Mouse (Mus musculus) MEL (cell line): ENCODE results near the gene Irgm2. TPM values are rescaled to one million over a fixed set of nuclear protein-coding genes. Genes with fewer than 3 reads are reported as not detected.

ENCODE experiments used
- DNase-seq: peaks from one replicate; pipeline ENCODE4 v3.0.0; 2011; ENCODE audit warnings: low read depth, low spot score
- H3K27ac ChIP-seq: 2 replicates; pipeline ENCODE4 v1.5.1; 2012; ENCODE audit warnings: low read depth, mild to moderate bottlenecking, control low read depth, low read length, moderate library complexity; ENCODE audit not compliant: control insufficient read depth
- H3K27me3 ChIP-seq, 2 experiments: fragments of 150-350 bp in 1 of 2; sonication (generic) in 1 of 2; 2 replicates each; pipeline ENCODE4 v1.6.1; 2012; ENCODE audit warnings: low read length in 2 of 2, mild to moderate bottlenecking in 2 of 2, improper control_type of control experiment in 1 of 2, moderate library complexity in 1 of 2; ENCODE audit not compliant: insufficient read depth in 2 of 2, control insufficient read depth in 1 of 2
- H3K36me3 ChIP-seq, 2 experiments: 2 replicates each; pipeline ENCODE4 v1.6.1; 2012 to 2014; ENCODE audit warnings: low read length in 2 of 2, improper control_type of control experiment in 1 of 2, inconsistent platforms in 1 of 2, mild to moderate bottlenecking in 1 of 2; ENCODE audit not compliant: insufficient read depth in 2 of 2, control insufficient read depth in 1 of 2
- H3K4me1 ChIP-seq, 2 experiments: fragments of 150-350 bp in 1 of 2; sonication (generic) in 1 of 2; 2 replicates each; pipeline ENCODE4 v1.6.1; 2012; ENCODE audit warnings: low read length in 2 of 2, improper control_type of control experiment in 1 of 2, mild to moderate bottlenecking in 1 of 2; ENCODE audit not compliant: insufficient read depth in 2 of 2, control insufficient read depth in 1 of 2
- H3K4me3 ChIP-seq, 2 experiments: fragments of 150-350 bp in 1 of 2; sonication (generic) in 1 of 2; 2 replicates each; pipeline ENCODE4 v1.5.1; 2012; ENCODE audit warnings: low read depth in 2 of 2, low read length in 2 of 2, mild to moderate bottlenecking in 2 of 2, moderate library complexity in 2 of 2, control low read depth in 1 of 2, improper control_type of control experiment in 1 of 2; ENCODE audit not compliant: control insufficient read depth in 1 of 2, insufficient read depth in 1 of 2
- H3K79me2 ChIP-seq: 2 replicates; pipeline ENCODE4 v1.6.1; 2012; ENCODE audit warnings: mild to moderate bottlenecking, low read length, moderate library complexity; ENCODE audit not compliant: control insufficient read depth, poor library complexity, insufficient read depth
- H3K9ac ChIP-seq: 2 replicates; pipeline ENCODE4 v1.6.1; 2012; ENCODE audit warnings: low read depth, mild to moderate bottlenecking, control low read depth, low read length, moderate library complexity; ENCODE audit not compliant: control insufficient read depth, poor library complexity, severe bottlenecking
- H3K9me3 ChIP-seq: fragments of 150-350 bp; sonication (generic); replicated peaks from 2 replicates; pipeline ENCODE4 v1.6.1; 2012; ENCODE audit warnings: mild to moderate bottlenecking, low read length, improper control_type of control experiment, moderate library complexity; ENCODE audit not compliant: insufficient read depth
- BHLHE40 ChIP-seq: IDR thresholded peaks from 2 replicates; pipeline ENCODE4 v1.6.1; 2012; ENCODE audit warnings: low read depth, mild to moderate bottlenecking, inconsistent platforms, low read length, improper control_type of control experiment, borderline replicate concordance
- CHD1 ChIP-seq: IDR thresholded peaks from 2 replicates; pipeline ENCODE4 v1.6.1; 2012; ENCODE audit warnings: low read depth, mild to moderate bottlenecking, inconsistent platforms, low read length, improper control_type of control experiment
- CHD2 ChIP-seq: IDR thresholded peaks from 2 replicates; pipeline ENCODE4 v1.6.1; 2011; ENCODE audit warnings: low read length, improper control_type of control experiment
- CTCF ChIP-seq, 3 experiments: IDR thresholded peaks in 2 of 3; conservative IDR thresholded peaks in 1 of 3; 2 replicates each; pipeline ENCODE4 v1.5.1; 2011 to 2012; ENCODE audit warnings: low read length in 3 of 3, low read depth in 2 of 3, mild to moderate bottlenecking in 2 of 3, improper control_type of control experiment in 1 of 3, inconsistent platforms in 1 of 3, mixed read lengths in 1 of 3, moderate library complexity in 1 of 3; ENCODE audit not compliant: control insufficient read depth in 1 of 3, insufficient read depth in 1 of 3, poor library complexity in 1 of 3, severe bottlenecking in 1 of 3
- E2F4 ChIP-seq: IDR thresholded peaks from 2 replicates; pipeline ENCODE4 v1.6.1; 2011; ENCODE audit warnings: low read depth, low read length, improper control_type of control experiment, borderline replicate concordance
- ELF1 ChIP-seq: IDR thresholded peaks from 2 replicates; pipeline ENCODE4 v1.6.1; 2014; ENCODE audit warnings: low read depth, mild to moderate bottlenecking, inconsistent platforms, low read length, improper control_type of control experiment, moderate library complexity
- ETS1 ChIP-seq: IDR thresholded peaks from 2 replicates; pipeline ENCODE4 v1.6.1; 2012; ENCODE audit warnings: low read depth, mild to moderate bottlenecking, inconsistent platforms, low read length, improper control_type of control experiment, moderate library complexity
- GABPA ChIP-seq: IDR thresholded peaks from 2 replicates; pipeline ENCODE4 v1.6.1; 2012; ENCODE audit warnings: low read depth, mild to moderate bottlenecking, inconsistent platforms, low read length, improper control_type of control experiment, moderate library complexity
- GATA1 ChIP-seq: IDR thresholded peaks from 2 replicates; pipeline ENCODE4 v1.6.1; 2011; ENCODE audit warnings: low read depth, low read length, improper control_type of control experiment
- HCFC1 ChIP-seq: IDR thresholded peaks from 2 replicates; pipeline ENCODE4 v1.6.1; 2012; ENCODE audit warnings: low read depth, mild to moderate bottlenecking, inconsistent platforms, low read length, improper control_type of control experiment, moderate library complexity
- JUND ChIP-seq: IDR thresholded peaks from 2 replicates; pipeline ENCODE4 v1.6.1; 2011; ENCODE audit warnings: low read depth, mild to moderate bottlenecking, improper control_type of control experiment, low read length
- KAT2A ChIP-seq: conservative IDR thresholded peaks from 2 replicates; pipeline ENCODE4 v1.6.1; 2012; ENCODE audit warnings: low read depth, low read length, improper control_type of control experiment, inconsistent platforms
- MAX ChIP-seq: IDR thresholded peaks from 2 replicates; pipeline ENCODE4 v1.6.1; 2011; ENCODE audit warnings: low read length, improper control_type of control experiment
- MAZ ChIP-seq: IDR thresholded peaks from 2 replicates; pipeline ENCODE4 v1.6.1; 2012; ENCODE audit warnings: low read depth, mild to moderate bottlenecking, inconsistent platforms, low read length, improper control_type of control experiment
- MEF2A ChIP-seq: IDR thresholded peaks from 2 replicates; pipeline ENCODE4 v1.6.1; 2014; ENCODE audit warnings: low read depth, mild to moderate bottlenecking, inconsistent platforms, low read length, improper control_type of control experiment; ENCODE audit not compliant: poor library complexity, insufficient replicate concordance, severe bottlenecking; ENCODE audit errors: extremely low read depth
- MXI1 ChIP-seq: IDR thresholded peaks from 2 replicates; pipeline ENCODE4 v1.6.1; 2011; ENCODE audit warnings: mild to moderate bottlenecking, low read depth, low read length, improper control_type of control experiment
- MYB ChIP-seq: IDR thresholded peaks from 2 replicates; pipeline ENCODE4 v1.6.1; 2011; ENCODE audit warnings: mild to moderate bottlenecking, low read depth, low read length, improper control_type of control experiment
- MYC ChIP-seq: IDR thresholded peaks from 2 replicates; pipeline ENCODE4 v1.6.1; 2011; ENCODE audit warnings: low read depth, mild to moderate bottlenecking, low read length, improper control_type of control experiment, moderate library complexity
- POLR2AphosphoS5 ChIP-seq: IDR thresholded peaks from 2 replicates; pipeline ENCODE4 v1.6.1; 2012; ENCODE audit warnings: low read depth, borderline replicate concordance, mild to moderate bottlenecking, inconsistent platforms, low read length, moderate library complexity, mixed read lengths
- RCOR1 ChIP-seq: IDR thresholded peaks from 2 replicates; pipeline ENCODE4 v1.6.1; 2012; ENCODE audit warnings: low read depth, mild to moderate bottlenecking, inconsistent platforms, low read length, improper control_type of control experiment
- SIN3A ChIP-seq: IDR thresholded peaks from 2 replicates; pipeline ENCODE4 v1.6.1; 2012; ENCODE audit warnings: low read length, improper control_type of control experiment, inconsistent platforms
- SMC3 ChIP-seq: IDR thresholded peaks from 2 replicates; pipeline ENCODE4 v1.6.1; 2011; ENCODE audit warnings: low read depth, low read length, improper control_type of control experiment
- TAL1 ChIP-seq: IDR thresholded peaks from 2 replicates; pipeline ENCODE4 v1.6.1; 2012; ENCODE audit warnings: mild to moderate bottlenecking, inconsistent platforms, low read length, moderate library complexity, mixed read lengths
- TCF12 ChIP-seq: IDR thresholded peaks from 2 replicates; pipeline ENCODE4 v1.6.1; 2014; ENCODE audit warnings: low read depth, mild to moderate bottlenecking, inconsistent platforms, low read length, improper control_type of control experiment, moderate library complexity
- USF1 ChIP-seq: IDR thresholded peaks from 2 replicates; pipeline ENCODE4 v1.6.1; 2014; ENCODE audit warnings: low read depth, mild to moderate bottlenecking, inconsistent platforms, low read length, improper control_type of control experiment, moderate library complexity
- USF2 ChIP-seq, 2 experiments: IDR thresholded peaks; 2 replicates each; pipeline ENCODE4 v1.6.1; 2011 to 2012; ENCODE audit warnings: improper control_type of control experiment in 2 of 2, low read length in 2 of 2, borderline replicate concordance in 1 of 2, inconsistent platforms in 1 of 2, low read depth in 1 of 2, mild to moderate bottlenecking in 1 of 2; ENCODE audit not compliant: insufficient read depth in 1 of 2
- ZC3H11A ChIP-seq: IDR thresholded peaks from 2 replicates; pipeline ENCODE4 v1.6.1; 2012; ENCODE audit warnings: low read depth, mild to moderate bottlenecking, inconsistent platforms, low read length, improper control_type of control experiment
- ZKSCAN1 ChIP-seq: IDR thresholded peaks from 2 replicates; pipeline ENCODE4 v1.6.1; 2012; ENCODE audit warnings: low read depth, mild to moderate bottlenecking, inconsistent platforms, low read length, improper control_type of control experiment, moderate library complexity
- ZMIZ1 ChIP-seq: IDR thresholded peaks from 2 replicates; pipeline ENCODE4 v1.6.1; 2012; ENCODE audit warnings: low read depth, mild to moderate bottlenecking, inconsistent platforms, low read length, improper control_type of control experiment, moderate library complexity
- polyA plus RNA-seq, 2 experiments: library from polyadenylated mRNA; stranded (reverse) in 1 of 2; unstranded in 1 of 2; fragments of >175 nt in 1 of 2; fragments of >200 nt in 1 of 2; gene quantifications; 2 replicates each; pipeline versions ENCODE4 v1.2.1 to v1.2.4; 2012; ENCODE audit warnings: low replicate concordance in 2 of 2, low read depth in 1 of 2; ENCODE audit not compliant: insufficient read length in 2 of 2, insufficient read depth in 1 of 2, missing spikeins in 1 of 2
- total RNA-seq: library from RNA; depleted of rRNA; stranded (reverse); fragments of 300-350 nt; gene quantifications from 2 replicates; pipeline ENCODE4 v1.2.3, GENCODE M21; 2012

Irgm2 gene
- total and polyA plus RNA-seq, 3 experiments = 1.1 TPM; not detected in 1

- DNase-seq = no peak
- Histone ChIP-seq H3K9ac (no peak overlapping the region), H3K4me3 (no peak overlapping the region), H3K79me2 (no peaks in the 10 kb centered on the region), H3K4me1 (no peaks in the 10 kb centered on the region), H3K9me3 (no peaks in the 10 kb centered on the region), H3K27ac (no peak overlapping the region), H3K27me3 (peaks cover 15 to 23% of the 10 kb centered on the region in 2 experiments), H3K36me3 (no peaks in the 10 kb centered on the region)
- TF ChIP-seq KAT2A (no peak), GABPA (no peak), USF1 (no peak), MEF2A (no peak), ZMIZ1 (no peak), TCF12 (no peak), MAX (no peak), USF2 (IDR thresholded peaks at IDR 0.05; ENCODE audit: borderline replicate concordance in 1 of 2, insufficient read depth in 1 of 2, low read depth in 1 of 2, low read length in 2 of 2) (no peak), CHD1 (no peak), MXI1 (no peak), MYB (no peak), ELF1 (no peak), JUND (no peak), RCOR1 (no peak), SMC3 (no peak), ZKSCAN1 (no peak), MYC (no peak), CHD2 (no peak)
These were observed 39.7 kb downstream of the Irgm2 start for GRCm38 (mm10) chr11:58238840-58239791.

- Histone ChIP-seq H3K36me3 (no peaks in the 10 kb centered on the region), H3K27ac (no peak overlapping the region), H3K9ac (no peak overlapping the region), H3K9me3 (no peaks in the 10 kb centered on the region), H3K4me1 (no peaks in the 10 kb centered on the region), H3K79me2 (no peaks in the 10 kb centered on the region), H3K4me3 (no peak overlapping the region), H3K27me3 (peaks cover 24 to 25% of the 10 kb centered on the region in 2 experiments)
- no peak for DNase-seq
- TF ChIP-seq USF2 (IDR thresholded peaks at IDR 0.05; ENCODE audit: borderline replicate concordance in 1 of 2, insufficient read depth in 1 of 2, low read depth in 1 of 2, low read length in 2 of 2) (no peak), HCFC1 (no peak), SIN3A (no peak), MYC (no peak), BHLHE40 (no peak), TCF12 (no peak), ZC3H11A (no peak), TAL1 (no peak), CTCF (IDR thresholded peaks at IDR 0.05 in 2 of 3, conservative IDR thresholded peaks at IDR 0.05 in 1 of 3; ENCODE audit: control insufficient read depth in 1 of 3, insufficient read depth in 1 of 3, low read depth in 2 of 3, low read length in 3 of 3, poor library complexity in 1 of 3, severe bottlenecking in 1 of 3) (no peak), GATA1 (no peak), KAT2A (no peak), E2F4 (no peak), MAZ (no peak), POLR2AphosphoS5 (no peak), MYB (no peak), ETS1 (no peak)
These were observed 47.9 kb downstream of the Irgm2 start for GRCm38 (mm10) chr11:58247294-58247693.
